Mouse (Mus musculus) heart, embryonic 13.5 days (tissue): ENCODE measurements at regions not wholly inside any gene's neighbourhood (a gene's known extent, or its start where the extent isn't known, plus 50 kb on each side); places are given as distances from the start of the nearest gene placed in this dataset.
"Not testable (repeated sequence)": the region's sequence is repeated elsewhere in the genome, so short reads cannot be mapped to it uniquely, and the experiment has no call there.

Experiments
- ATAC-seq: fragments of 200-750 bp; cut with Nextera tagmentation; 2 replicates; pipeline ENCODE4 v1.8.0; 2017; ENCODE audit warnings: moderate TSS enrichment; ENCODE audit not compliant: insufficient number of reproducible peaks, low FRiP score, low TSS enrichment; ENCODE audit errors: extremely low read depth
- H3K27ac ChIP-seq: fragments of 300-500 bp; sonication (generic); replicated peaks from 2 replicates; pipeline ENCODE4 v1.5.1; 2015; ENCODE audit warnings: moderate library complexity, mild to moderate bottlenecking, inconsistent platforms
- H3K27me3 ChIP-seq: fragments of 300-500 bp; sonication (generic); replicated peaks from 2 replicates; pipeline ENCODE4 v1.6.1; 2015; ENCODE audit warnings: mild to moderate bottlenecking, inconsistent platforms
- H3K36me3 ChIP-seq: fragments of 300-500 bp; sonication (generic); 2 replicates; pipeline ENCODE4 v1.6.1; 2015; ENCODE audit warnings: mild to moderate bottlenecking, inconsistent platforms
- H3K4me1 ChIP-seq: fragments of 300-500 bp; sonication (generic); 2 replicates; pipeline ENCODE4 v1.6.1; 2015; ENCODE audit warnings: inconsistent platforms
- H3K4me2 ChIP-seq: fragments of 300-500 bp; sonication (generic); 2 replicates; pipeline ENCODE4 v1.6.1; 2015; ENCODE audit warnings: inconsistent platforms, mild to moderate bottlenecking, moderate library complexity
- H3K4me3 ChIP-seq: fragments of 300-500 bp; sonication (generic); 2 replicates; pipeline ENCODE4 v1.5.1; 2015; ENCODE audit warnings: moderate library complexity, mild to moderate bottlenecking, inconsistent platforms
- H3K9ac ChIP-seq: fragments of 300-500 bp; sonication (generic); 2 replicates; pipeline ENCODE4 v1.6.1; 2015; ENCODE audit warnings: inconsistent platforms, mild to moderate bottlenecking, moderate library complexity
- H3K9me3 ChIP-seq: fragments of 300-500 bp; sonication (generic); 2 replicates; pipeline ENCODE4 v1.6.1; 2016; ENCODE audit warnings: inconsistent platforms
- WGBS: fragments of 180-500 bp; shearing (Covaris S2); methylation state at CpG from one replicate; pipeline ENCODE4 v1.1.7; 2015; ENCODE audit warnings: mixed read lengths; 5-methylcytosine and 5-hydroxymethylcytosine counted together

DNA sequence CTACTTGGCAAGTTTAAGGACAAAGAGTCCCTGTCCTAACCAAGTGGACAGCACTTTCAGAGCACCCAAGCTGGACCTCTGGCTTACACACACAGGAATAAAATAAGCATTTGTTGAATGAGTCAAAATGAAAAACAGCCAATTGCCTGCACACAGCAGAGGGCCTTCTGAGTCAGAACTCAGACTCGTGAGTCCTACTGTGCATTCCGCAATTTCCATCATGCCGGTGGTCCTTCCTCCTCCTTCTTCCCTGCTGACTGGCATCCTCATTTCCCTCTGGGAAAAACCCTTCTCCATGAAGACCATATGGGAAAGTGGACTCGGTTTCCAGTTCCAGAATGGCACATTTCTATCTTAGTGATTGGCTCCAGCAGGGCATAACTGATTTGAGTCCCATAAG lies 126.4 kb downstream of the Srek1 start:
- no peak overlapping the region for H3K4me3 ChIP-seq
- H3K36me3 ChIP-seq, result no peaks in the 10 kb centered on the region
- no peaks in the 10 kb centered on the region for H3K27me3 ChIP-seq
- H3K27ac ChIP-seq, result no peak overlapping the region
- ATAC-seq, result no peak
- H3K4me1 ChIP-seq, result no peaks in the 10 kb centered on the region
- 74% methylated on average over 4 of the region's 4 CpGs for WGBS
- H3K4me2 ChIP-seq, result no peak overlapping the region
- no peak overlapping the region for H3K9ac ChIP-seq
- H3K9me3 ChIP-seq, result no peaks in the 10 kb centered on the region

- H3K27ac ChIP-seq, result no peak overlapping the region
- H3K36me3 ChIP-seq, result no peaks in the 10 kb centered on the region
- no peaks in the 10 kb centered on the region for H3K27me3 ChIP-seq
- H3K4me2 ChIP-seq, result no peak overlapping the region
- 37% methylated on average over 4 of the region's 4 CpGs for WGBS
- H3K4me3 ChIP-seq, result no peak overlapping the region
- no peak for ATAC-seq
- no peak overlapping the region for H3K9ac ChIP-seq
- no peaks in the 10 kb centered on the region for H3K9me3 ChIP-seq
- no peaks in the 10 kb centered on the region for H3K4me1 ChIP-seq
These were observed 128.4 kb downstream of the Srek1 start for GRCm38 (mm10) chr13:103646035-103646434.

DNA sequence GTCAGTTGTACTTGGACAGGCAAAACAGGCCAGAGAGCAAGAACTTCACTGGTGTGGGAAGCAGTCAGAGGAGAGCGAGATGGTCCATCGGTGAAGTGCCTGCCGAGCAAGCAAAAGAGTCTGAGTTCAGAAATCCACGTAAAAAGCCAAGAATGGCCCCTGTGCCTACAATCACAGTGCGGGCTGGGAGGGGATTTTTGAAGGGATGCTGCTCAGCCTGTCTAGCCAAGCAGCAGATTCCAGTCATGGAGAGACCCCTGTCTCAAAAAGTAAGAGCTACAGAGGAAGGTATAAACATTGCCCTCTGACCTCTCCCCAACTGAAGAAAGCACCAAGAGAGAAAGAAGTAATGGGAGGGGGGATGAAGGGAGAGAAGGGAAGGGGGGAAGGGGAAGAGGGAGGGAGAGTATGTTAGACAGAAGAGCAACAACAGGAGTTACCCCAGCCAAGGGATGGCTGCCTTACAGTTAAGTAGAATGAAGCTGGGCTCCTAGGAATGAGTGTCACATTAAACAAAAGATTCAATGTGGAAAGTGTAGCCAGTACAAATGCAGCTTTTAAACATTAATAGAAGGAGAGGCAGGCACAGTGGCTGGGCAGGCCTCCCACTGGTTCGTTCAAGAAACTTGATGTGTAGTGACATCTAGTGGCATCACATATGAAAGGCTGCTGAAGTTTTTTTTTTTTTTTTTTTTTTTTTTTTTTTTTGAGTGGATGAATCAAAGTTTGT lies 130.2 kb downstream of the Srek1 start:
- Histone ChIP-seq H3K4me3 (no peak overlapping the region), H3K4me2 (no peak overlapping the region), H3K4me1 (no peaks in the 10 kb centered on the region), H3K36me3 (no peaks in the 10 kb centered on the region), H3K9ac (no peak overlapping the region), H3K9me3 (no peaks in the 10 kb centered on the region), H3K27ac (no peak overlapping the region), H3K27me3 (no peaks in the 10 kb centered on the region)
- 52% methylated on average over 6 of the region's 6 CpGs for WGBS
- no peak for ATAC-seq

DNA sequence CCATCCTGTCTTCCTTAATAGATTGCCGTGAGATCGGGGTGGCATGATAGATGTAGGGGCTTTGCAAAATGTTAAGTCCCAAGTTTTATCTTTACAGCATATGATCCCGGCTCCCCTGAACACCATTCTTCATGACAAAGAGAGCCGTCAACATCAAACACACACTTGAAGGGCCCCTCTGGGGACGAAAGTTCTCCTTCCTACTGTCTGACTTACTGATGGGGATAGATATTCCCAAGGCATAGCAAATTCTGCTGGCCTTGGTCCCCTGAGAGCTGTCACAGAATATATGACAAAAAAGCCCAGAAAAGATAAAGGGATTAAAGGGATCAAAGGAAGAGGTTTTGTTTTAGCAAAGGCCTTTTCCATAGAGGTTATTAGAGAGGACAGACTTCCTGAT lies 130.9 kb downstream of the Srek1 start:
- H3K4me1 ChIP-seq, result no peaks in the 10 kb centered on the region
- WGBS, result 40% methylated on average over 5 of the region's 5 CpGs
- no peak overlapping the region for H3K27ac ChIP-seq
- ATAC-seq, result no peak
- no peak overlapping the region for H3K4me3 ChIP-seq
- no peak overlapping the region for H3K9ac ChIP-seq
- H3K27me3 ChIP-seq, result no peaks in the 10 kb centered on the region
- no peaks in the 10 kb centered on the region for H3K9me3 ChIP-seq
- no peak overlapping the region for H3K4me2 ChIP-seq
- H3K36me3 ChIP-seq, result no peaks in the 10 kb centered on the region

- Histone ChIP-seq H3K4me1 (no peaks in the 10 kb centered on the region), H3K9ac (no peak overlapping the region), H3K4me3 (no peak overlapping the region), H3K4me2 (no peak overlapping the region), H3K27ac (no peak overlapping the region), H3K9me3 (no peaks in the 10 kb centered on the region), H3K27me3 (no peaks in the 10 kb centered on the region), H3K36me3 (no peaks in the 10 kb centered on the region)
- WGBS, result 72% methylated on average over 10 of the region's 10 CpGs
- no peak for ATAC-seq
These were observed 131.6 kb downstream of the Srek1 start for GRCm38 (mm10) chr13:103642542-103643375.

DNA sequence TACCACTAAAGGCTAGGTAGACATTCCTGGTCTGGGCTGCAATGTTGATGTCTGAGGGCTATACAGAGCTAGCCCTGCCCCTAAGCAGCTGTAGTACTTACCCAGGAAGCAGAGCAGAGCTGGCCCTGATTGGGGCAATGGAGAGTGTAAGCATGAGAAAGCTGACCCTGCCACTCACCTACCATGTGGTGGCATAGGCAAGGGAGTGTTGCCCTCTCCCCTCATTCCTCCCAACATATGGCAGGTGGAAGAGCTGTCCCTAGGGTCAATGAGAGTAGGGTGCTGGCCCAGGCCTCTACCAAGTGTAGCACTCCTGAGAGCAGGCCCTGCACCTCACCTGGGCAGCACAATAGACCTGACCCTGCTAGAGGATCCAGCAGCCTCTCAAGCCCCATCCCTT lies 136.4 kb downstream of the Srek1 start:
- no peak for ATAC-seq
- Histone ChIP-seq H3K4me2 (no peak overlapping the region), H3K4me1 (no peaks in the 10 kb centered on the region), H3K4me3 (no peak overlapping the region), H3K36me3 (no peaks in the 10 kb centered on the region), H3K27ac (no peak overlapping the region), H3K9me3 (no peaks in the 10 kb centered on the region), H3K9ac (no peak overlapping the region), H3K27me3 (no peaks in the 10 kb centered on the region)

DNA sequence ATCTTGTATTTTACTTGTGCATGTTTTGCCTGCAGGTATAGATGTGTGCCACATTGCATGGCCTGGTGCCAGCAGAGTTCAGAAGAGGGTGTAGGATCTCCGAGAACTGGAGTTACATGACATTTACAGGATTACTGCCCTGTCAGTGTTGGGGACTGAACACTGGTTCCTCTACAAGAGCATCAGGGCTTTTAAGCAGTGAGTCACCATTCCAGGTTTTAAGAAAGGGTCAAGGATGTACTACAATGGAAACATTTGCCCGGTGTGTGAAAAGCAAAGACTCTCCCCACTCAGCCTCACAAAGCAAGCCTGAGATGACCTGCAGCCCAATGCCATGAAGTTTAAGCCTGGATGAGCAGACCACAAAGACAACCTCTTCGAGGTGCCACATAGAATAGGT lies 137.0 kb downstream of the Srek1 start:
- H3K9me3 ChIP-seq, result no peaks in the 10 kb centered on the region
- H3K27me3 ChIP-seq, result no peaks in the 10 kb centered on the region
- ATAC-seq, result no peak
- H3K27ac ChIP-seq, result no peak overlapping the region
- H3K9ac ChIP-seq, result no peak overlapping the region
- no peaks in the 10 kb centered on the region for H3K36me3 ChIP-seq
- H3K4me3 ChIP-seq, result no peak overlapping the region
- H3K4me1 ChIP-seq, result no peaks in the 10 kb centered on the region
- H3K4me2 ChIP-seq, result no peak overlapping the region
- 75% methylated on average over 3 of the region's 3 CpGs for WGBS

DNA sequence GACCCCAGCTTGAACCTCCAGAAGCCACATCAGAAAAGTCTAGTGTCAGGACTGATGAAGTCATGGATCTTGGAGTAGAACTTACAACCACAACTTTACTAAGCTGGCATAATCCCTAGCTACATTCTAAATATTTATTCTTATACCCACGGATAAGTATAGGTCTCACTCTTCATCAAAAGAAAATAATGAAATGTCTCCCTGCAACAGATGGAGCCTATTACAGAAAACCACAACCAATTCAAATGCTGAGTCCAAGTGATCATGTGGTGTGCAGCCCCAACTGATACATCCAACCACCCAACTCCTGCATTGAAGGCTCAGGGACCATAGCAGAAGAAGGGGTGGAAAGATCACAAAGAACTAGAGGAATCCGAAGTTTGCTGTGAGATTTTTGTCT lies 137.8 kb downstream of the Srek1 start:
- Histone ChIP-seq H3K36me3 (no peaks in the 10 kb centered on the region), H3K27ac (no peak overlapping the region), H3K9me3 (no peaks in the 10 kb centered on the region), H3K4me1 (no peaks in the 10 kb centered on the region), H3K4me3 (no peak overlapping the region), H3K9ac (no peak overlapping the region), H3K4me2 (no peak overlapping the region), H3K27me3 (no peaks in the 10 kb centered on the region)
- no peak for ATAC-seq
- 75% methylated on average over 2 of the region's 2 CpGs for WGBS

DNA sequence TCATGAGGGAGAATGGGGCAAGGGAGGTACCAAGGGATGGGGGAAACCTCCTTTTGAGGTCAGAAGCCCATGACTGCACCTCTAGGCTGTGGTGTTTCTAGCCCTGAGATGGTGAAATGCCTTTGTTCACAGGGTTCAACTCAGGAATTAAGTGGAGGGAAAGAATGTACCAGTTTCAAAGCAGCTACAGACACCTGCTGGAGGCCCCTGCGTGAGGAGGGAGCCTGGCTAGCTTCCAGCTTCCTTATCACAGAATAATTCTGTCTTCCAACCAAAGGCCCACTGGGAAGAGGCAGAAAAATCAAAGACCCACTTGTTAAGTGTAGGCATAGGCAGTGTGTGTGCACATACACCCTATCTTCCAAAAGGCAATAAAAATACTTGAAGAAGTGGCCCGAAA lies 150.6 kb downstream of the Srek1 start:
- H3K4me2 ChIP-seq, result no peak overlapping the region
- 44% methylated on average over 2 of the region's 2 CpGs for WGBS
- no peaks in the 10 kb centered on the region for H3K9me3 ChIP-seq
- peaks cover 11% of the 10 kb centered on the region for H3K4me1 ChIP-seq
- H3K4me3 ChIP-seq, result no peak overlapping the region
- H3K27me3 ChIP-seq, result no peaks in the 10 kb centered on the region; the same call in 1 of the 2 replicates
- H3K9ac ChIP-seq, result no peak overlapping the region
- no peak overlapping the region for H3K27ac ChIP-seq
- no peak for ATAC-seq
- H3K36me3 ChIP-seq, result no peaks in the 10 kb centered on the region

DNA sequence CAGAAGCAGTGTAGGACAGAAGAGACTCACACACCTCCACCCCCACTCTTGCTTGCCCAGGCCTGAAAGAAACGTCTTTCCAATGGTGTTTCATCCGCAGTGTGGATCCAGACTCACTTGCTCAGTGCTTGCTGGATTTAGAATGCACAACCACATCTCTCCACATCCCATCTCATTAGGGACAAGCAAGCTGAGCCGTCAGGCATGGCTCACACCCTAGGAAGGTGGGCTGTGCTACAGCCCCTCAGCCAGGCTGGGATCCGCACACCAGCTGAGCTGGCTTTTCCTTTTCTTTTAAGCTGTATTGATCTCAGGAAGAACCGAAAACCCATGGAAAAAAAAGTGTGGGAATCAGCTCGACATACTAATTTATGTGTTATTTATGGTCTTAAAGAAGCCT lies 151.1 kb downstream of the Srek1 start:
- peaks cover 11% of the 10 kb centered on the region for H3K4me1 ChIP-seq
- ATAC-seq, result no peak
- no peak overlapping the region for H3K9ac ChIP-seq
- no peaks in the 10 kb centered on the region for H3K9me3 ChIP-seq
- no peaks in the 10 kb centered on the region; the same call in 1 of the 2 replicates for H3K27me3 ChIP-seq
- WGBS, result 64% methylated on average over 6 of the region's 6 CpGs
- no peak overlapping the region for H3K4me2 ChIP-seq
- no peak overlapping the region for H3K4me3 ChIP-seq
- H3K27ac ChIP-seq, result no peak overlapping the region
- H3K36me3 ChIP-seq, result no peaks in the 10 kb centered on the region

- Histone ChIP-seq H3K9me3 (no peaks in the 10 kb centered on the region), H3K36me3 (no peaks in the 10 kb centered on the region), H3K9ac (no peak overlapping the region), H3K27ac (no peak overlapping the region), H3K4me3 (no peak overlapping the region), H3K4me2 (no peak overlapping the region), H3K4me1 (peaks cover 11% of the 10 kb centered on the region), H3K27me3 (no peaks in the 10 kb centered on the region; the same call in 1 of the 2 replicates)
- no peak for ATAC-seq
- 49% methylated on average over 5 of the region's 5 CpGs for WGBS
These were observed 152.1 kb downstream of the Srek1 start for GRCm38 (mm10) chr13:103622324-103622723.

DNA sequence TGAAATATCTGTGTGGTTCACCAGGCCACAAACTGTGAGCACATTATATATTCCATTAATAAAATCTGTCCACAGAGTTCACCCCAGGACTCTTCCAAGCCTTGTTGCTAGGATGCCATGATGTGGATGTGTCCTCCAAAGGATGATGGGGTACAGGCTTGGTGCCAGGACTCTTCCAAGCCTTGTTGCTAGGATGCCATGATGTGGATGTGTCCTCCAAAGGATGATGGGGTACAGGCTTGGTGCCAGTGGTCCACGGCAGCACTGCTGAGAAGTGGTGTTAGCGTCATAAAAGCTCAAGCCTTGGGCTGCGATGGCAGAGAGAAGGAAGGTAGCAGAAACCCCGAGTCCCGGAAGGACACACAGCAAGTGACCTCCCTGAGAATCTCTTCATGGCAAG lies 153.4 kb downstream of the Srek1 start:
- 84% methylated on average over 5 of the region's 5 CpGs for WGBS
- H3K36me3 ChIP-seq, H3K27me3 ChIP-seq, ATAC-seq, H3K4me3 ChIP-seq, H3K27ac ChIP-seq, H3K9ac ChIP-seq, H3K9me3 ChIP-seq, H3K4me2 ChIP-seq: not testable (repeated sequence)
- H3K4me1 ChIP-seq, result peaks cover 11% of the 10 kb centered on the region
